Mouse (Mus musculus) hindbrain, embryonic 14.5 days (tissue): ENCODE measurements around the gene Fam71e1. TPM values are rescaled to one million over a fixed set of nuclear protein-coding genes. Genes with fewer than 3 reads are reported as not detected.

Experiments used
- ATAC-seq: fragments of 200-750 bp; cut with Nextera tagmentation; 2 replicates; pipeline ENCODE4 v1.8.0; 2017; ENCODE audit warnings: moderate number of reproducible peaks, mild to moderate bottlenecking, moderate TSS enrichment, moderate library complexity; ENCODE audit not compliant: low FRiP score
- DNase-seq: peaks from one replicate; pipeline ENCODE4 v3.0.0-alpha.2; 2015; ENCODE audit warnings: low spot score
- H3K27ac ChIP-seq: fragments of 300-500 bp; sonication (generic); 2 replicates; pipeline ENCODE4 v1.5.1; 2014; ENCODE audit warnings: mild to moderate bottlenecking, moderate library complexity
- H3K27me3 ChIP-seq: fragments of 300-500 bp; sonication (generic); 2 replicates; pipeline ENCODE4 v1.6.1; 2014; ENCODE audit warnings: mild to moderate bottlenecking, low read length, mixed read lengths; ENCODE audit not compliant: control insufficient read depth, insufficient read depth
- H3K36me3 ChIP-seq: fragments of 300-500 bp; sonication (generic); replicated peaks from 2 replicates; pipeline ENCODE4 v1.6.1; 2014; ENCODE audit not compliant: control insufficient read depth, insufficient read depth
- H3K4me1 ChIP-seq: fragments of 300-500 bp; sonication (generic); replicated peaks from 2 replicates; pipeline ENCODE4 v1.6.1; 2014; ENCODE audit warnings: antibody characterized with exemption, low read length, mixed read lengths; ENCODE audit not compliant: control insufficient read depth, insufficient read depth
- H3K4me2 ChIP-seq: fragments of 300-500 bp; sonication (generic); replicated peaks from 2 replicates; pipeline ENCODE4 v1.6.1; 2014; ENCODE audit warnings: mild to moderate bottlenecking, moderate library complexity
- H3K4me3 ChIP-seq: fragments of 300-500 bp; sonication (generic); replicated peaks from 2 replicates; pipeline ENCODE4 v1.5.1; 2014; ENCODE audit warnings: mild to moderate bottlenecking, low read length
- H3K9ac ChIP-seq: fragments of 300-500 bp; sonication (generic); 2 replicates; pipeline ENCODE4 v1.6.1; 2014
- H3K9me3 ChIP-seq: fragments of 300-500 bp; sonication (generic); 2 replicates; pipeline ENCODE4 v1.6.1; 2016; ENCODE audit warnings: low read length; ENCODE audit not compliant: control insufficient read depth
- WGBS: fragments of 180-500 bp; shearing (Covaris S2); extraction: QIAGEN DNeasy Blood & Tissue Kit; methylation state at CpG from one replicate; pipeline ENCODE4 v1.1.7; 2014; 5-methylcytosine and 5-hydroxymethylcytosine counted together
- polyA plus RNA-seq: library from polyadenylated mRNA; unstranded; fragments of >200 nt; fragmentation: Nextera tagmentation; extraction: Ambion mirVana; gene quantifications from 2 replicates; pipeline ENCODE4 v1.2.1, GENCODE M21; 2014

Gene Fam71e1
- polyA plus RNA-seq, 1 experiment from 2014 or later: 23.8 TPM

- Histone ChIP-seq H3K4me3 (no peak overlapping the region), H3K36me3 (peaks cover 54% of the 10 kb centered on the region), H3K27me3 (no peaks in the 10 kb centered on the region), H3K27ac (peak overlapping the region; percentile 75), H3K9ac (peak overlapping the region; percentile 32; the same call in 1 of the 2 replicates), H3K4me1 (peaks cover 28% of the 10 kb centered on the region), H3K4me2 (no peak overlapping the region), H3K9me3 (no peaks in the 10 kb centered on the region)
- no peak for DNase-seq
- ATAC-seq: no peak
- 77% methylated on average over 10 of the region's 10 CpGs for WGBS
These were observed 32.7 kb upstream of the Fam71e1 start for GRCm38 (mm10) chr7:44463556-44464225.

- peaks cover 46% of the 10 kb centered on the region for H3K36me3 ChIP-seq
- H3K27me3 ChIP-seq: no peaks in the 10 kb centered on the region
- peak overlapping the region; percentile 75 for H3K27ac ChIP-seq
- no peak overlapping the region for H3K4me3 ChIP-seq
- H3K4me1 ChIP-seq: peaks cover 36% of the 10 kb centered on the region
- no peak for ATAC-seq
- no peak overlapping the region for H3K4me2 ChIP-seq
- peak overlapping the region; percentile 32; the same call in 1 of the 2 replicates for H3K9ac ChIP-seq
- H3K9me3 ChIP-seq: no peaks in the 10 kb centered on the region
- WGBS: 10% methylated on average over 4 of the region's 4 CpGs
- peak; percentile 85 for DNase-seq
These were observed 31.9 kb upstream of the Fam71e1 start for GRCm38 (mm10) chr7:44464511-44464910.

- no peak for ATAC-seq
- H3K27ac ChIP-seq: peak within 1 kb of the TSS; percentile 75
- no peaks in the 10 kb centered on the region for H3K27me3 ChIP-seq
- no peak for DNase-seq
- H3K4me1 ChIP-seq: peaks cover 38% of the 10 kb centered on the region
- H3K4me3 ChIP-seq: no peak within 1 kb of the TSS
- WGBS: 55% methylated on average over 2 of the region's 2 CpGs
- no peaks in the 10 kb centered on the region for H3K9me3 ChIP-seq
- H3K4me2 ChIP-seq: no peak within 1 kb of the TSS
- H3K36me3 ChIP-seq: peaks cover 40% of the 10 kb centered on the region
- H3K9ac ChIP-seq: peak within 1 kb of the TSS; percentile 32; the same call in 1 of the 2 replicates
These were observed 31.3 kb upstream of the Fam71e1 start, which contains the start of gene Aspdh for GRCm38 (mm10) chr7:44465111-44465510. TSS of gene Aspdh (plus strand) at chr7:44465391.

GRCm38 (mm10) chr7:44466006-44466887 lies 30.1 kb upstream of the Fam71e1 start:
- H3K4me2 ChIP-seq: no peak overlapping the region
- H3K27me3 ChIP-seq: no peaks in the 10 kb centered on the region
- peak overlapping the region; percentile 75 for H3K27ac ChIP-seq
- H3K4me3 ChIP-seq: no peak overlapping the region
- H3K9ac ChIP-seq: no peak overlapping the region
- ATAC-seq: no peak
- H3K9me3 ChIP-seq: no peaks in the 10 kb centered on the region
- H3K36me3 ChIP-seq: peaks cover 30% of the 10 kb centered on the region
- DNase-seq: no peak
- H3K4me1 ChIP-seq: peaks cover 38% of the 10 kb centered on the region
- 74% methylated on average over 10 of the region's 10 CpGs for WGBS

- Histone ChIP-seq H3K36me3 (peaks cover 24% of the 10 kb centered on the region), H3K27ac (peak overlapping the region; percentile 93; the same call in 1 of the 2 replicates), H3K27me3 (no peaks in the 10 kb centered on the region), H3K4me3 (no peak overlapping the region), H3K4me1 (peaks cover 38% of the 10 kb centered on the region), H3K9me3 (no peaks in the 10 kb centered on the region), H3K4me2 (no peak overlapping the region), H3K9ac (no peak overlapping the region)
- ATAC-seq (no peak), DNase-seq (no peak)
- 79% methylated on average over 16 of the region's 16 CpGs for WGBS
These were observed 29.5 kb upstream of the Fam71e1 start for GRCm38 (mm10) chr7:44466888-44467311.

GRCm38 (mm10) chr7:44467811-44468411 lies 28.5 kb upstream of the Fam71e1 start, which contains the start of gene Josd2:
TSS of gene Josd2 (plus strand) at chr7:44467980.
- Histone ChIP-seq H3K9ac (peak within 1 kb of the TSS; percentile 61), H3K9me3 (no peaks in the 10 kb centered on the region), H3K27me3 (no peaks in the 10 kb centered on the region), H3K36me3 (peaks cover 14% of the 10 kb centered on the region), H3K27ac (peak within 1 kb of the TSS; percentile 93), H3K4me3 (peak within 1 kb of the TSS; percentile 43), H3K4me2 (peak within 1 kb of the TSS; percentile 65), H3K4me1 (peaks cover 46% of the 10 kb centered on the region)
- under 1% methylated on average over 42 of the region's 42 CpGs for WGBS
- peak; percentile 92 for ATAC-seq
- DNase-seq: peak; percentile 95

- ATAC-seq (no peak), DNase-seq (no peak)
- Histone ChIP-seq H3K27me3 (no peaks in the 10 kb centered on the region), H3K27ac (peak overlapping the region; percentile 93), H3K4me2 (peak overlapping the region; percentile 65), H3K36me3 (peaks cover 5% of the 10 kb centered on the region), H3K9me3 (no peaks in the 10 kb centered on the region), H3K4me1 (peaks cover 40% of the 10 kb centered on the region), H3K4me3 (peak overlapping the region; percentile 43), H3K9ac (peak overlapping the region; percentile 61)
- 50% methylated on average over 15 of the region's 15 CpGs for WGBS
These were observed 27.6 kb upstream of the Fam71e1 start for GRCm38 (mm10) chr7:44468644-44469285.

GRCm38 (mm10) chr7:44469677-44470675 lies 26.4 kb upstream of the Fam71e1 start:
- Histone ChIP-seq H3K4me1 (peaks cover 37% of the 10 kb centered on the region), H3K9me3 (no peaks in the 10 kb centered on the region), H3K27ac (peak overlapping the region; percentile 93; the same call in 1 of the 2 replicates), H3K4me2 (0 out of 2 replicates have a peak overlapping the region, but pooled peaks have one; percentile 65), H3K27me3 (no peaks in the 10 kb centered on the region), H3K4me3 (no peak overlapping the region), H3K9ac (peak overlapping the region; percentile 28; the same call in 1 of the 2 replicates), H3K36me3 (no peaks in the 10 kb centered on the region)
- WGBS: 90% methylated on average over 16 of the region's 16 CpGs
- ATAC-seq (no peak), DNase-seq (no peak)
